Mouse (Mus musculus): Measurements from ENCODE around the gene Slc5a5.

- no peak for TF ChIP-seq EP300 (IDR thresholded peaks at IDR 0.05)
- no peak; the same call in 1 of the 2 replicates for TF ChIP-seq CTCF (IDR thresholded peaks at IDR 0.05)
Measured at GRCm38 (mm10) chr8:70865350-70866000, 27.1 kb downstream of the Slc5a5 start.
